ENCODE assay signal across 8 mouse cellular contexts in the genomic region with DNA sequence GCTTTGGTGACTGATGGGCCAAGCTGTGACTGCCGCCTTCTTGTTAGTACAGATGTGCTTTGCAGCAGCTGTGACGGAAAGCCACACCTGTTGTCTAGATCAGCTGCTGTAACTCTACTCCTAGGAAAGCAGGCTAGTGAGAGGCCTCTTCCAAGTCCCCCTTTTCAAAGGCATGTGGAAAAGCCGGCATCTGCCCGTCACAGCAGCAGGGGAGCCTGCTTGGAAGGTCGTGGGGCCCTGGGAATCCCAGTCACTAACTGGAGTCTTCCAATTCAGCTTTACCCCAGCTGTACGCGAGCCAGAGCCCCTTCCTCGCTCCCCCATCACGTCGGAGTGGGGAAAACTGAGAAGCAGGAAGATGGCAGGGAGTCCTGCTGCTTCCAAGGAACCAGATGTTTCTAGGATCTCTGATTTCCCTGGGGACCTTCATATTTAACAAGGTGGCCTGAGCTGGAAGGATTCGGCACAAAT. TPM values are rescaled to one million over a fixed set of nuclear protein-coding genes. Genes with fewer than 3 reads are reported as not detected.
DNase-seq lines count a peak whose midpoint lies in the region; ATAC-seq and TF ChIP-seq lines count a peak whose summit lies in the region.
"Had no signal": no experiment of that assay in that cellular context is flagged by ENCODE, and none has a peak within 500 bp of the region (broad histone marks: within the 10 kb centered on the region; RNA-seq: fewer than 3 reads in every experiment).

No protein-coding gene starts in this region.

- peak overlapping the region; percentile 71 for H3K4me2 ChIP-seq in heart, embryonic 14.5 days (ENCODE audit: low read length)

- H3K9ac ChIP-seq in heart, embryonic 14.5 days (ENCODE audit: low read length), result no peak overlapping the region
- H3K9ac ChIP-seq: liver, embryonic 14.5 days had no signal

- H3K36me3 ChIP-seq in E14TG2a.4 (ENCODE audit: insufficient read depth, low read length), result no peaks in the 10 kb centered on the region
- H3K36me3 ChIP-seq in heart, embryonic 14.5 days (ENCODE audit: control insufficient read depth, insufficient read depth, low read length), result no peaks in the 10 kb centered on the region
- no peaks in the 10 kb centered on the region for H3K36me3 ChIP-seq in midbrain, embryonic 10.5 days

- H3K4me3 ChIP-seq in E14TG2a.4 (replicated peaks; ENCODE audit: low read length), result peak overlapping the region; percentile 35; the same call in 1 of the 2 replicates
- H3K4me3 ChIP-seq in heart, embryonic 14.5 days (ENCODE audit: control insufficient read depth in 1 of 2, insufficient read depth in 1 of 2, low read depth in 1 of 2, low read length in 2 of 2), result peak overlapping the region in 1 of 2 experiments; percentile 25; a peak in 2 of 4 replicates
- peak overlapping the region; percentile 50 for H3K4me3 ChIP-seq in midbrain, embryonic 10.5 days

- no peak for TF ChIP-seq CTCF in E14TG2a.4 (conservative IDR thresholded peaks at IDR 0.05; ENCODE audit: low read length)

- peaks cover 3% of the 10 kb centered on the region; the same call in 1 of the 2 replicates for H3K9me3 ChIP-seq in E14TG2a.4 (ENCODE audit: low read length)
- H3K9me3 ChIP-seq in heart, embryonic 14.5 days (ENCODE audit: control insufficient read depth, low read length), result no peaks in the 10 kb centered on the region
- H3K9me3 ChIP-seq in midbrain, embryonic 10.5 days (replicated peaks), result no peaks in the 10 kb centered on the region; the same call in 1 of the 2 replicates

- DNase-seq in ES-CJ7 (ENCODE audit: low read depth, low spot score), result peak; percentile 59
- DNase-seq in midbrain, embryonic 10.5 days (ENCODE audit: low spot score), result peak; percentile 50
- no peak for DNase-seq in layer of hippocampus, adult 8-10 months (ENCODE audit: low spot score in 2 of 2)
- no peak for DNase-seq in urinary bladder, postnatal 4 days (ENCODE audit: low spot score in 2 of 2)
- DNase-seq in cerebellum, postnatal 36 days, result no peak

- H3K27me3 ChIP-seq in E14TG2a.4 (ENCODE audit: insufficient read depth, low read length), result peaks cover 41% of the 10 kb centered on the region
- H3K27me3 ChIP-seq in heart, embryonic 14.5 days (ENCODE audit: control insufficient read depth, insufficient read depth, low read length), result no peaks in the 10 kb centered on the region
- H3K27me3 ChIP-seq in midbrain, embryonic 10.5 days (ENCODE audit: low read depth, poor library complexity, severe bottlenecking), result peaks cover 49% of the 10 kb centered on the region

- H3K27ac ChIP-seq in heart, embryonic 14.5 days (replicated peaks in 1 of 2; ENCODE audit: control insufficient read depth in 1 of 2, insufficient read depth in 1 of 2, low read depth in 2 of 2, low read length in 2 of 2), result no peak overlapping the region
- no peak overlapping the region for H3K27ac ChIP-seq in midbrain, embryonic 10.5 days (replicated peaks)
- H3K27ac ChIP-seq: liver, embryonic 14.5 days had no signal

- H3K4me1 ChIP-seq in E14TG2a.4 (replicated peaks; ENCODE audit: low read depth, low read length), result peaks cover 33% of the 10 kb centered on the region
- peaks cover 11 to 23% of the 10 kb centered on the region in 2 experiments for H3K4me1 ChIP-seq in heart, embryonic 14.5 days (ENCODE audit: control insufficient read depth in 2 of 2, insufficient read depth in 2 of 2, low read length in 2 of 2)
- H3K4me1 ChIP-seq in midbrain, embryonic 10.5 days, result peaks cover 20% of the 10 kb centered on the region

- 19% methylated on average over 11 of the region's 11 CpGs for WGBS in heart, embryonic 14.5 days
- WGBS in midbrain, embryonic 10.5 days, result 6% methylated on average over 11 of the region's 11 CpGs

- no peak for ATAC-seq in heart, embryonic 14.5 days (ENCODE audit: insufficient number of reproducible peaks, insufficient read depth, low FRiP score, low read depth)

RNA-seq across cellular contexts. Expression of a gene that starts 21.4 kb away (rescaled TPM):
- 133 and 220 TPM in 2 replicates for polyA plus RNA-seq in heart, embryonic 14.5 days (2014; fragmentation: Nextera tagmentation; extraction: Ambion mirVana)
- polyA plus RNA-seq in midbrain, embryonic 10.5 days (2016; fragmentation: Nextera tagmentation; extraction: Ambion mirVana), result 41.9 and 44.9 TPM in 2 replicates
- total RNA-seq in layer of hippocampus, adult 8-10 months (2022), result 100 to 1,000 TPM; 242 to 284 (median 250) TPM

Comparison
In these comparisons a context has a peak if more than half of its experiments do, and no peak if none do; other contexts are left out.
1. DNase-seq: peak in ES-CJ7 (single experiment) and midbrain, embryonic 10.5 days (single experiment); none in layer of hippocampus, adult 8-10 months (0 of 2), urinary bladder, postnatal 4 days (0 of 2) and cerebellum, postnatal 36 days (0 of 2).